Mouse (Mus musculus): ENCODE data around the gene Fam213b. TPM values are rescaled to one million over a fixed set of nuclear protein-coding genes. Genes with fewer than 3 reads are reported as not detected.
A peak's percentile ranks its signal among the peaks of the same experiment; 100 is the strongest.

Fam213b gene
- polyA plus RNA-seq (2015; fragmentation: Nextera tagmentation; extraction: Ambion mirVana), result 66.9 and 68.5 TPM in 2 replicates

GRCm38 (mm10) chr4:154898506-154899446, at the start of gene Fam213b:
Gene Fam213b (minus strand): TSS chr4:154899135.
- peak; percentile 94 for ATAC-seq
- H3K27ac ChIP-seq (ENCODE audit: low read depth, low read length), result no peak within 1 kb of the TSS

DNA sequence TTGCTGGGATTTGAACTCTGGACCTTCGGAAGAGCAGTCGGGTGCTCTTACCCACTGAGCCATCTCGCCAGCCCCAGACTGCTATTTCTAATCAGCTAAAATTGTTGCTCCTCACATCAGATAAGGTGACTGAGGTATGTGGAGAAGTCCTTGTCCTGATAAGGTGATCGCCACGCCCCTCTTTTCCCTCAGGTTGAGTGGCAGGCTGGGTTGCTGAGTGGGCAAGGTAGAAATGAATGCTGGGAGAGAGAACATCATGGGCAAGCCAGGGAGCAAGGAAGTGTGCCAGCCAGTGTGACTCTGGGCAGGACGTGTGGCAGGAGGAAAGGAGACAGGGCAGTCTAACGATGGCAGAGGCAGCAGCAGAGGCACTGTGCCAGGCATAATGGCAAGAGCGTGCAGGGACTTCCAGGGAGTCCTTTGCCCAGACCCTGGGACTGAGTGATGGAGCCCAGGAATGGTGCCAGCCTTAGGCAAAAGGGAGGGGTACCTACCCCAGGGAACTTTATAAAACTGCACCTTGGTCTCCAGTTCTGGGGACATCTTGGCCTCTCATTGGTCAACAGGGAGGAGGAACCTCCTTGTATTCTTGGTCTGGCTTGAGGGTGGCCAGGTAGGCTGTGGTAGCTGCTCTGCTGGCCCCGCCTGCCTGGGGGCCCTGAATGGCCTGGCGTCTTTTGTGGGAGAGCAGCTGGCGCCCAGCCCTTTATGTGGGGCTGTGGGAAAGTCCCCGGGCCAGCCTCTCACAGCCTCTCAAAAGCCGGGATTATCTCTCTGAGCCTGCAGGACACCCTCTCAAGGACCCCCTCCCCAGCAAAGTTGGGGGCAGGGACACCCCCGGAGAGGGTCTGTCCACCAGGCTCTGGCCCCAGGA, 49.4 kb upstream of the Fam213b start:
- no peak overlapping the region for H3K27ac ChIP-seq (ENCODE audit: low read depth, low read length)
- no peak overlapping the region for H3K4me2 ChIP-seq (replicated peaks; ENCODE audit: low read depth)
- no peak for TF ChIP-seq CTCF (IDR thresholded peaks at IDR 0.05; ENCODE audit: low read depth)
- no peak for ATAC-seq
- H3K36me3 ChIP-seq (ENCODE audit: control insufficient read depth, insufficient read depth), result no peaks in the 10 kb centered on the region
- H3K9ac ChIP-seq (ENCODE audit: low read depth, low read length), result no peak overlapping the region
- 37% methylated on average over 14 of the region's 14 CpGs for WGBS
- no peak overlapping the region for H3K4me3 ChIP-seq (ENCODE audit: low read depth, low read length)
- no peaks in the 10 kb centered on the region for H3K9me3 ChIP-seq (ENCODE audit: control insufficient read depth)
- H3K27me3 ChIP-seq (replicated peaks; ENCODE audit: control insufficient read depth, insufficient read depth, low read length), result peaks cover 40% of the 10 kb centered on the region
- H3K4me1 ChIP-seq (replicated peaks; ENCODE audit: control insufficient read depth, insufficient read depth, low read length), result no peaks in the 10 kb centered on the region

More at GRCm38 (mm10) chr4:154898506-154899446, at the start of gene Fam213b:
- Histone ChIP-seq H3K4me1 (replicated peaks; ENCODE audit: control insufficient read depth, insufficient read depth, low read length) (peaks cover 5% of the 10 kb centered on the region; the same call in 1 of the 2 replicates), H3K4me3 (ENCODE audit: low read depth, low read length) (peak within 1 kb of the TSS; percentile 55), H3K4me2 (replicated peaks; ENCODE audit: low read depth) (peak within 1 kb of the TSS; percentile 95), H3K36me3 (ENCODE audit: control insufficient read depth, insufficient read depth) (peaks cover 4% of the 10 kb centered on the region; the same call in 1 of the 2 replicates), H3K27me3 (replicated peaks; ENCODE audit: control insufficient read depth, insufficient read depth, low read length) (no peaks in the 10 kb centered on the region), H3K9ac (ENCODE audit: low read depth, low read length) (peak within 1 kb of the TSS; percentile 45), H3K9me3 (ENCODE audit: control insufficient read depth) (no peaks in the 10 kb centered on the region)
- 2% methylated on average over 43 of the region's 43 CpGs for WGBS
- TF ChIP-seq CTCF (IDR thresholded peaks at IDR 0.05; ENCODE audit: low read depth), result no peak

GRCm38 (mm10) chr4:154946319-154946718, 47.4 kb upstream of the Fam213b start:
- WGBS, result 1% methylated on average over 8 of the region's 8 CpGs
- no peak overlapping the region for H3K27ac ChIP-seq (ENCODE audit: low read depth, low read length)
- H3K27me3 ChIP-seq (replicated peaks; ENCODE audit: control insufficient read depth, insufficient read depth, low read length), result peaks cover 21% of the 10 kb centered on the region
- no peaks in the 10 kb centered on the region for H3K9me3 ChIP-seq (ENCODE audit: control insufficient read depth)
- H3K36me3 ChIP-seq (ENCODE audit: control insufficient read depth, insufficient read depth), result no peaks in the 10 kb centered on the region
- H3K4me2 ChIP-seq (replicated peaks; ENCODE audit: low read depth), result peak overlapping the region; percentile 66
- no peak overlapping the region for H3K9ac ChIP-seq (ENCODE audit: low read depth, low read length)
- no peak for TF ChIP-seq CTCF (IDR thresholded peaks at IDR 0.05; ENCODE audit: low read depth)
- peak; percentile 84 for ATAC-seq
- peak overlapping the region; percentile 16 for H3K4me3 ChIP-seq (ENCODE audit: low read depth, low read length)
- no peaks in the 10 kb centered on the region for H3K4me1 ChIP-seq (replicated peaks; ENCODE audit: control insufficient read depth, insufficient read depth, low read length)

DNA sequence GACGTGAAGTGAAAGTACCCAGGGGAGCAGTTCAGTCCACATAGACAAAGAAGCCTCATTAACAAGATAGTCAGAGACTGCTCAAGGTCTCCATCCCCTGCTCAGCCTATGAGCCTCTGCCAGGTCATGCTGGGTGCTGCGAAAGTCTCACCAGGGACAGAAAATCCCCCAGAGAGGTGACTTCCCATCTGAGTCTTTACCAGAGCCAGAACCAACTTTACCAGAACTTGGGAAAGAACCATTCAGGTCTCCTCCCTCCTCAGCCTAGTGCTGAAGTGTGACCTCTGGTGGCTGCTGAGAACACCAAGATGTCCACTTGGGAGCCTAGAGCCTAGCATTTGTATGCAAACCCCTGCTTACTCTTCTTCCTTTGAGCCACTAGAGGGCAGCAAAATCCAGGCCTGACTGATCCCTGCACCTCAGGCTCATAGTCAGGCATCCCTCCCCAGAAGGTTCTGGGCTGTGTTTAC, 45.2 kb upstream of the Fam213b start:
- Histone ChIP-seq H3K36me3 (ENCODE audit: control insufficient read depth, insufficient read depth) (no peaks in the 10 kb centered on the region), H3K9ac (ENCODE audit: low read depth, low read length) (no peak overlapping the region), H3K4me1 (replicated peaks; ENCODE audit: control insufficient read depth, insufficient read depth, low read length) (no peaks in the 10 kb centered on the region), H3K4me3 (ENCODE audit: low read depth, low read length) (no peak overlapping the region), H3K27ac (ENCODE audit: low read depth, low read length) (no peak overlapping the region), H3K27me3 (replicated peaks; ENCODE audit: control insufficient read depth, insufficient read depth, low read length) (peaks cover 3% of the 10 kb centered on the region; the same call in 1 of the 2 replicates), H3K4me2 (replicated peaks; ENCODE audit: low read depth) (no peak overlapping the region), H3K9me3 (ENCODE audit: control insufficient read depth) (no peaks in the 10 kb centered on the region)
- TF ChIP-seq CTCF (IDR thresholded peaks at IDR 0.05; ENCODE audit: low read depth), result peak; percentile 98
- WGBS, result 38% methylated on average over 2 of the region's 2 CpGs
- ATAC-seq, result peak; percentile 80

DNA sequence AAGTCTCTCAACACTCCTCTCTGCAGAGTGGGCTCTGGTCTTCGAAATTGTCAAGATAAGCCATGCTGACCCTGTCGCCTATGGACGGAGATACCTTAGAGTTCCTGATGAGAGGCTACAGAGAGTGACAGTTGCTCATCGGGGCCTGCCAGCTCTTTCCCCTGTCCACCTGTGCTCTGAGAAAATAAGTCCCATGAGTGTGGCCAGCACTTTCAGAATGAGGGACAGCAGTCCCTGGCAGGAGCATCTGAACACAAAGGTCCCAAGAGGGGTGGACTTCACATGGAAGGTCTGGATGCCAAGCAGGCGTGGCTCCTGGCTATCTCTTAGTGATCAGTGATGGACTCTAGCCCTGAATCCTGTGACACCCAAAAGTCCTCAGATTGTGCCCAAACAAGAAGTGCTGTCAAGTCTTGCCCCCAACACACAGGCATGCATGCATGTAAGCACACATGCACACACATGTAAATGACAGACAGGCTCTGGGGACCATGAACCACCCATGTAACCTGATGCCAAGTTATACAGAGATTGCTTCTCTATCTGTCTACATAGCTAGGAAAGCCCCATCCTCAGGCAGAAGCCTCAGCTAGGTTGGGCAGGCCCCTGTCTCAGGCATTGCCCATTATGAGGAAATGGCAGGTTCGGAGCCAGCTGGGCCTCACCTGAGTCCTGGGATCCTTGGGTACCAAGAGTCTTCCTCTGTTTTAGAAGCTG, 44.5 kb upstream of the Fam213b start:
- Histone ChIP-seq H3K4me3 (ENCODE audit: low read depth, low read length) (no peak overlapping the region), H3K9me3 (ENCODE audit: control insufficient read depth) (no peaks in the 10 kb centered on the region), H3K27ac (ENCODE audit: low read depth, low read length) (no peak overlapping the region), H3K36me3 (ENCODE audit: control insufficient read depth, insufficient read depth) (no peaks in the 10 kb centered on the region), H3K4me2 (replicated peaks; ENCODE audit: low read depth) (no peak overlapping the region), H3K27me3 (replicated peaks; ENCODE audit: control insufficient read depth, insufficient read depth, low read length) (no peaks in the 10 kb centered on the region), H3K9ac (ENCODE audit: low read depth, low read length) (no peak overlapping the region), H3K4me1 (replicated peaks; ENCODE audit: control insufficient read depth, insufficient read depth, low read length) (no peaks in the 10 kb centered on the region)
- no peak for ATAC-seq
- TF ChIP-seq CTCF (IDR thresholded peaks at IDR 0.05; ENCODE audit: low read depth), result no peak
- WGBS, result 85% methylated on average over 6 of the region's 6 CpGs

Data from intestine, postnatal 0 days (tissue).